Mouse (Mus musculus): ENCODE measurements around the gene Nudt9. TPM values are rescaled to one million over a fixed set of nuclear protein-coding genes. Genes with fewer than 3 reads are reported as not detected.
"Not testable (repeated sequence)": the region's sequence is repeated elsewhere in the genome, so short reads cannot be mapped to it uniquely, and the experiment has no call there.

Nudt9 gene
- polyA plus RNA-seq, 1 experiment from 2014 or later, result 57.3 TPM

- Histone ChIP-seq H3K4me3 (peak within 1 kb of the TSS; percentile 65), H3K9me3 (replicated peaks) (no peaks in the 10 kb centered on the region), H3K4me1 (replicated peaks) (peaks cover 38% of the 10 kb centered on the region), H3K9ac (peak within 1 kb of the TSS; percentile 80), H3K36me3 (peaks cover 15% of the 10 kb centered on the region), H3K4me2 (peak within 1 kb of the TSS; percentile 66), H3K27me3 (replicated peaks) (no peaks in the 10 kb centered on the region), H3K27ac (ENCODE audit: poor library complexity, severe bottlenecking) (peak within 1 kb of the TSS; percentile 81)
- 2% methylated on average over 31 of the region's 31 CpGs for WGBS
- ATAC-seq (ENCODE audit: insufficient number of reproducible peaks, low FRiP score), result peak; percentile 87
Observed at GRCm38 (mm10) chr5:104021597-104022378, 24.3 kb upstream of the Nudt9 start, which contains the start of gene Hsd17b11. Hsd17b11 (minus strand) TSS chr5:104021919.

GRCm38 (mm10) chr5:104022558-104022957, 23.5 kb upstream of the Nudt9 start:
- H3K9ac ChIP-seq, result no peak overlapping the region
- H3K4me3 ChIP-seq, result peak overlapping the region; percentile 65
- peak overlapping the region; percentile 81 for H3K27ac ChIP-seq (ENCODE audit: poor library complexity, severe bottlenecking)
- peak overlapping the region; percentile 66 for H3K4me2 ChIP-seq
- H3K4me1 ChIP-seq (replicated peaks), result peaks cover 38% of the 10 kb centered on the region
- WGBS, result 46% methylated on average over 5 of the region's 5 CpGs
- H3K9me3 ChIP-seq (replicated peaks), result no peaks in the 10 kb centered on the region
- no peak for ATAC-seq (ENCODE audit: insufficient number of reproducible peaks, low FRiP score)
- no peaks in the 10 kb centered on the region for H3K27me3 ChIP-seq (replicated peaks)
- H3K36me3 ChIP-seq, result peaks cover 7% of the 10 kb centered on the region; the same call in 1 of the 2 replicates

- peaks cover 38% of the 10 kb centered on the region for H3K4me1 ChIP-seq (replicated peaks)
- H3K9ac ChIP-seq, result no peak overlapping the region
- WGBS, result 74% methylated on average over 8 of the region's 8 CpGs
- H3K4me2 ChIP-seq, result no peak overlapping the region
- H3K27me3 ChIP-seq (replicated peaks), result no peaks in the 10 kb centered on the region
- no peak for ATAC-seq (ENCODE audit: insufficient number of reproducible peaks, low FRiP score)
- H3K9me3 ChIP-seq (replicated peaks), result no peaks in the 10 kb centered on the region
- no peak overlapping the region for H3K4me3 ChIP-seq
- H3K27ac ChIP-seq (ENCODE audit: poor library complexity, severe bottlenecking), result no peak overlapping the region
- no peaks in the 10 kb centered on the region for H3K36me3 ChIP-seq
Observed at GRCm38 (mm10) chr5:104023289-104024020, 22.7 kb upstream of the Nudt9 start.

- not testable (repeated sequence) for ATAC-seq (ENCODE audit: insufficient number of reproducible peaks, low FRiP score); H3K4me3 ChIP-seq
Observed at GRCm38 (mm10) chr5:104024193-104024592, 21.9 kb upstream of the Nudt9 start.

GRCm38 (mm10) chr5:104024762-104025161, 21.3 kb upstream of the Nudt9 start:
- H3K9me3 ChIP-seq (replicated peaks), result no peaks in the 10 kb centered on the region
- H3K27ac ChIP-seq (ENCODE audit: poor library complexity, severe bottlenecking), result no peak overlapping the region
- H3K9ac ChIP-seq, result no peak overlapping the region; the same call in 1 of the 2 replicates
- no peak for ATAC-seq (ENCODE audit: insufficient number of reproducible peaks, low FRiP score)
- no peaks in the 10 kb centered on the region for H3K27me3 ChIP-seq (replicated peaks)
- WGBS, result 49% methylated on average over 11 of the region's 11 CpGs
- H3K4me3 ChIP-seq, result no peak overlapping the region
- H3K36me3 ChIP-seq, result no peaks in the 10 kb centered on the region
- peak overlapping the region; percentile 52 for H3K4me2 ChIP-seq
- peaks cover 28% of the 10 kb centered on the region for H3K4me1 ChIP-seq (replicated peaks)

More at GRCm38 (mm10) chr5:104024193-104024592, 21.9 kb upstream of the Nudt9 start:
- H3K27ac ChIP-seq (ENCODE audit: poor library complexity, severe bottlenecking); H3K9ac ChIP-seq; H3K36me3 ChIP-seq; H3K4me2 ChIP-seq; H3K9me3 ChIP-seq (replicated peaks); H3K27me3 ChIP-seq (replicated peaks): not testable (repeated sequence)
- peaks cover 34% of the 10 kb centered on the region for H3K4me1 ChIP-seq (replicated peaks)
- WGBS, result 80% methylated on average over 5 of the region's 5 CpGs

GRCm38 (mm10) chr5:104025245-104025854, 20.8 kb upstream of the Nudt9 start:
- Histone ChIP-seq H3K4me1 (replicated peaks) (peaks cover 23% of the 10 kb centered on the region), H3K4me3 (no peak overlapping the region), H3K4me2 (peak overlapping the region; percentile 52), H3K9ac (no peak overlapping the region; the same call in 1 of the 2 replicates), H3K27me3 (replicated peaks) (no peaks in the 10 kb centered on the region), H3K36me3 (no peaks in the 10 kb centered on the region), H3K9me3 (replicated peaks) (no peaks in the 10 kb centered on the region), H3K27ac (ENCODE audit: poor library complexity, severe bottlenecking) (peak overlapping the region; percentile 8; the same call in 1 of the 2 replicates)
- 28% methylated on average over 17 of the region's 17 CpGs for WGBS
- no peak; the same call in 1 of the 2 replicates for ATAC-seq (ENCODE audit: insufficient number of reproducible peaks, low FRiP score)

- Histone ChIP-seq H3K9ac (no peak overlapping the region), H3K9me3 (replicated peaks) (no peaks in the 10 kb centered on the region), H3K27ac (ENCODE audit: poor library complexity, severe bottlenecking) (no peak overlapping the region), H3K4me1 (replicated peaks) (no peaks in the 10 kb centered on the region), H3K36me3 (no peaks in the 10 kb centered on the region), H3K27me3 (replicated peaks) (no peaks in the 10 kb centered on the region), H3K4me2 (no peak overlapping the region), H3K4me3 (no peak overlapping the region)
- 47% methylated on average over 2 of the region's 2 CpGs for WGBS
- ATAC-seq (ENCODE audit: insufficient number of reproducible peaks, low FRiP score), result no peak
Observed at GRCm38 (mm10) chr5:104032434-104033097, 13.5 kb upstream of the Nudt9 start.

- Histone ChIP-seq H3K36me3 (no peaks in the 10 kb centered on the region), H3K4me2 (no peak overlapping the region), H3K9me3 (replicated peaks) (no peaks in the 10 kb centered on the region), H3K4me3 (no peak overlapping the region), H3K27me3 (replicated peaks) (no peaks in the 10 kb centered on the region), H3K4me1 (replicated peaks) (no peaks in the 10 kb centered on the region), H3K27ac (ENCODE audit: poor library complexity, severe bottlenecking) (no peak overlapping the region), H3K9ac (no peak overlapping the region)
- ATAC-seq (ENCODE audit: insufficient number of reproducible peaks, low FRiP score), result no peak
Observed at GRCm38 (mm10) chr5:104035066-104035465, 11.0 kb upstream of the Nudt9 start.

GRCm38 (mm10) chr5:104035824-104036223, 10.3 kb upstream of the Nudt9 start:
- no peak for ATAC-seq (ENCODE audit: insufficient number of reproducible peaks, low FRiP score)
- Histone ChIP-seq H3K27ac (ENCODE audit: poor library complexity, severe bottlenecking) (no peak overlapping the region), H3K4me2 (no peak overlapping the region), H3K4me3 (no peak overlapping the region), H3K9me3 (replicated peaks) (no peaks in the 10 kb centered on the region), H3K4me1 (replicated peaks) (no peaks in the 10 kb centered on the region), H3K9ac (no peak overlapping the region), H3K36me3 (no peaks in the 10 kb centered on the region), H3K27me3 (replicated peaks) (no peaks in the 10 kb centered on the region)
- WGBS, result 24% methylated on average over 1 of the region's 1 CpGs

- WGBS, result 90% methylated on average over 1 of the region's 1 CpGs
- ATAC-seq (ENCODE audit: insufficient number of reproducible peaks, low FRiP score), result no peak
- Histone ChIP-seq H3K4me3 (no peak overlapping the region), H3K36me3 (no peaks in the 10 kb centered on the region), H3K9ac (no peak overlapping the region), H3K4me1 (replicated peaks) (no peaks in the 10 kb centered on the region), H3K27me3 (replicated peaks) (no peaks in the 10 kb centered on the region), H3K9me3 (replicated peaks) (no peaks in the 10 kb centered on the region), H3K27ac (ENCODE audit: poor library complexity, severe bottlenecking) (no peak overlapping the region), H3K4me2 (no peak overlapping the region)
Observed at GRCm38 (mm10) chr5:104036686-104037085, 9.4 kb upstream of the Nudt9 start.

All from heart, embryonic 12.5 days (tissue).